Mouse (Mus musculus) v-Abl transformed pro-B cells (cell line): ENCODE results near the gene Slco1a5.

Experiments
- in situ Hi-C, 2 experiments: fragments of 400-800 bp; cut with MboI; formaldehyde crosslinking; loops; one replicate each; pipeline ENCODE4 v1.15.1; 2025; ENCODE audit not compliant: unreplicated experiment in 2 of 2

Gene Slco1a5

DNA sequence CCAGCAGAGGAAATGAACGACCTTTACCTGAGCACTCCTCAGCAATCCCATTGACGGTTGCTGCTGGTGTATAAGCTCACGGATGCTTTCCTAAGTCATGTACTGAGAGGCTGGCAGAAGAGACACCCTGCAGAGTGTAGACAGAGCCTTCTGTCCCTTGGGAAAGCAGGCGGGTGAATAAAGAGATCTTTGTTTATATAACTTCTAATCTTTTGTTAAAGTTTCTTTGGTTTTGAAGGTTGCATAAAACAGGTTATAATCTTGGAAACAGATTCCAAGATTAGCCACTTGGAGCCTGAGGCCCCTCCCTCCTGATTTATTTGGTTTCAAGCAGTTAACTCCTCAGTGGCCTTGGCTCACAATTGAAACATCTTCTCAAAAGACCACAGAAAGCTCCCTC, at the start of gene Slco1a5:
Gene Slco1a5 (minus strand): TSS at position 101 of the 400 bp plus-strand sequence.
- in situ Hi-C loops, result no loop called here

DNA sequence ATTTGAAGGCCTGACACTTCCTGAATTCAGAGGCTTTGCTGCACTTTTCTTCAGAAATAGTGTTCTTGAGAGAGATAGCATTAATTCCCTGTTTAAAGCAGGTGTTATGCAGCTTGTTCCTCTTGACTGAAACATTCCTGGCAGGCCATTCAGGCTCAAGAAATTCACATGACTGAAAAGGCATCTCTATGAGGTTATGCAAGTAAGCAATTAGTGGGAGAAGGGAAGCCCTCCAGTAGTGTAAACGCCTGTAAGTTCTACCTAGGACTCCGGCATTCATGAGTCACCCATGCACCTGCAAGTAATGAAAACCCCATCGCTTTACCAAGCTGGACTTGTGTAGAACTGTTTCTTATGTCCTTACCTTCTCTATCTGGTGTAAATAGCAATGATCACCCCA, 46.8 kb upstream of the Slco1a5 start:
- in situ Hi-C loops, result loop anchor here in 1 of 2 experiments (25.0 kb wide), 1 partner anchor 818 kb away; no protein-coding TSS in a partner anchor

DNA sequence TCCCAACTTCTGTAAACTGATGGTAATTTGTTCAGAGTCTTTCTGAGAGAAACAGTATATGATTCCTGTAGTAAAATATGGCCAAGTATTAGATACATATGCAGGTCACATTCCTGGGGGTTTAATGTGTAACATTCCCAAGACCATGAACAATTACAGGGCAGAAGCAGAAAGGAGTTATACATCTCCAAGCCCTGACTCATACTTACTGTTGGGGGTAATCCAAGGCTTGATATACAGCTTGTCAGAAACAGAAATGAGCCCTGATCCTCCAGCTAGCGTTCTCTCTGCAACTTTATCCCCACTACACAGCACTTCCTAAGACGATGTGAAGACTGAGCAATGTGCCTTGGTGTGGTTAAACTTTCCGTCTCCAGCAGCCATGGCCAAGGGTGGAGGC, 44.8 kb upstream of the Slco1a5 start:
- in situ Hi-C loops, result loop anchor here in 1 of 2 experiments (25.0 kb wide), 1 partner anchor 820 kb away; no protein-coding TSS in a partner anchor

DNA sequence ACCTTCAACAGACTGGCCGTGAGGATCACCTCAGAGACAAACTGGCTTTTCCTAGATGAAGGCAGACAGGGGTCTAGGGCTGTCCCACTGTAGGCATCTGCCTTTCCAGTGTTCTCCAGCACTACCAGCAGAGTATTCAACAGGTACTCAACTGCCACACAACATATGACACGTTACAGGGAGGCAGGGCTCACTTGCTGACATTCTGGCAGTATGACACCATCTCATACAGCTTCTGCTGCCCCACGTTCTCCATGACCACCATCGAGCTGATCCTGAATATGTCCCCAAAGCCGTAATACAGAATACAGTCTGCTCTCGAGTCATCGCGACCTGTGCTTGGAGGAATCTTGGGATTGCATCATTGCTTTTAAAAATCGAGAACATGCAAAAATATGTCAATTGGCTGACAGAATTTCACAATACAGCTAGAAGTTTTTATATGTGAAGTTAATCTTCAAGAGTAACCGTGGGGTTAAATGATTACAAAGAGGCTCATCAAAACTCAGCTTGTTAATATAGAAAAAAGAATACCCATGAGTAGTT, 43.8 kb upstream of the Slco1a5 start:
- in situ Hi-C loops, result loop anchor here in 1 of 2 experiments (25.0 kb wide), 1 partner anchor 821 kb away; no protein-coding TSS in a partner anchor

DNA sequence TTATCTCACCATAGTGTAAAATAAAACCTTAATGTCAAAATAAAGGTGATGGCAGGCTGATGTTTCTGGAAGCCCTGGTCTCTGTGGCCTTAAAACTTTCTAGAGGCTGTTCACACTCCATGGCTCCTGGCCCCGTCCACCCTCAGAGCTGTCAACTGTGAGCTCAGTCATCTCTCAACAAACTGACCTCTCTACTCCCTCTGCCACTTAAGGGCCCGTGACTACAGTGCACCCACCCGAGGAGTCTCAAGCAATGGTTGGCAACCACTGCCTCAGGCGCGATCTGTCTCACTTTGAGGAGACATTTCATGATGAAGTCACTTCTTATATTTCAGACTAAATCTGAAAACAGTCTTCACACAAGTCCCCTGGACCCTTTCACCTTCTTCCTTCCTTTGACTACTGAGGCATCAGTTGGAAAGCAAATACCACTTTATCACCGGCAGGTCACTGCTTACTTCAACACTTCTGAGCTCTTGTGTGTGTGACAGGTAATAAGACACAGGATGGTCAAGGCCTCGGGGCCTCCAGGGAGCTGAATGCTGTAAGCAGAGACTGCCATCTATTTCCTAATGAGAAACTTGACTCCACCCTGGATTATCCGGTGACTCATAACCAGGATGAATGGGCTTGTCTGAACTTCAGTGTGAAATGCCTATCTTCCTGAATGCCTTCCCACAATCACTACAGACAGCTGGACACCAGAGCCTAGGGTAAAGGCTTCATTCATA, 43.1 kb upstream of the Slco1a5 start:
- in situ Hi-C loops, result loop anchor here in 1 of 2 experiments (25.0 kb wide), 1 partner anchor 821 kb away; no protein-coding TSS in a partner anchor

DNA sequence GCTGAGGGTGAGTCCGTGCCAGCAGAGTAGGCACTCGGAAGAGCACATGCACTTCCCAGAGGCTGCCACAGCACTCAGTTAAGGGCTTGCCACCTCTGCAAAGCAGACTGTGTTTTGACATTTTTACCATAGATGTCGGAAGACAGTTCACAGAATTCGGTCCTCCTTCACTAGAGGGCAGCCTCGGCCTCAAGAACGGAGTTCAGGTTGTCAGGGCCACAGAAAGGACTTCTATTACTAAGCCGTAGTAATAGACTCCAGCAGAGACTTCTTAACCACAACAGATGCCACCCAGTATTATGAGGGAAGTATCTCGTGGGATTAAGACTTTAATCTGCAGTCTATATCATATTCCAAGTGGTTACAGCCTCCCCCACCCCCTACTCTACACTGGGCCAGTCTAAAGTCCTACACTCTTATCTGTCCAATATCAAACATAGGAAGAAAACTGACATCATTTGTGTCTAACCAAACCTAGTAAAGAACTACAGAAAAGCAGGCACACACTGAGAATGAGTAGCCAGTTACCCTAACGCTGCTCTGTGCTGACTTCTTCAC, 40.3 kb upstream of the Slco1a5 start:
- in situ Hi-C loops, result loop anchor here in 1 of 2 experiments (25.0 kb wide), 1 partner anchor 824 kb away; no protein-coding TSS in a partner anchor

DNA sequence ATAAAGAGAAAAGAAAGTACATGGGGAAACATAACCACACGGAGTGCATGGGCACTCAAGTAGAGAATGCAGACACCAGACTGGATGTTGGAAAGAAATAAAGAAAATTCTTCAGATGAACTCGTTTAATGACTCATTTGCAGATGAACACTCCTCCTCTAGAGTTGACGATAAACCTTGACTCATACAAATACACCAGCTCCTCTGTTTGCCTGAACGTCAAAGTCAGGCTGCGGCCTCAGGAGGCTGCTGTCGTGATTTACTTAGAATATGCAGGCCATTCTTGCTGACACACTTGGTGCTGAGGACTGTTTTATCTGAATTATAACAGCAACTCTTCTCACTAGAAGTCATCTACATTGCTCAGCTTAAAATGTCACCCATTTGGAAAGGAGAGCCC, 39.3 kb upstream of the Slco1a5 start:
- in situ Hi-C loops, result loop anchor here in 1 of 2 experiments (25.0 kb wide), 1 partner anchor 825 kb away; no protein-coding TSS in a partner anchor

DNA sequence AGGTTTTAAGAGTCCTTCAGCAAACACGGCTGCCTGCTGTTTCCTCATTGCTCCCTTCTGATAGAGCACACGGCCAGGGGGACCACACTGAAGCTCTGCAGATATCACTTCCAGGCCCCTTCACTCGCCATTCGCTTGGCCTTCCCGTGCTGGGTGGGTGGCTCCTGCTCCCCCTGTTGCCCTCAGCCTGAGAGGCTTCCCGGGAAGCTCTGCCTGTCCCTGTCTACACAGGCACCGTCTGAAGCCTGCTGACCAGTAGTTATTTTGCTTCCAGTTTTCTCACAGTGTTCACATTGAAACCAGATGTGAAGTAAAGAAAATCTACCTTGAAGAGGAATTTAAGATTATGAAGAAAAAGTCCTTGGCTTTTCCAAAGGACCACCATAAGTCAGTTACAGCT, 34.3 kb upstream of the Slco1a5 start:
- in situ Hi-C loops, result loop anchor here in 1 of 2 experiments (25.0 kb wide), 1 partner anchor 830 kb away; no protein-coding TSS in a partner anchor

DNA sequence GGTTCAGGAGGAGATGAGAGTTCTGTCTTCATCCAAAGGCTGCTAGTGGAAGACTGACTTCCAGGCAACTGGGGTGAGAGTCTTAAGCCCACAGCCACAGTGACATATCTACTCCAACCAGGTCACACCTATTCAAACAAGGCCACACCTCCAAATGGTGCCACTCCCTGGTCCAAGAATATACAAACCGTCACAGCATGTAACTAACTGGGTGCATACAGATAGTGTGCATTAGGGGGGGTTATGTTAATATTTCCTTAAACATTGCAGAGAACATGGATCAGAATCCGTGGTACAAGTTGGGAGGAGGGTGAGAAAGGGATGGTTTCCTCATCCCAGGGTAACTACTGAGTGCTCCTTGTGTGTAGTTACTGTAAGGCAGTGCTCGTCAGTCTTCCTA, 29.3 kb upstream of the Slco1a5 start:
- in situ Hi-C loops, result loop anchor here in 1 of 2 experiments (25.0 kb wide), 1 partner anchor 835 kb away; no protein-coding TSS in a partner anchor

DNA sequence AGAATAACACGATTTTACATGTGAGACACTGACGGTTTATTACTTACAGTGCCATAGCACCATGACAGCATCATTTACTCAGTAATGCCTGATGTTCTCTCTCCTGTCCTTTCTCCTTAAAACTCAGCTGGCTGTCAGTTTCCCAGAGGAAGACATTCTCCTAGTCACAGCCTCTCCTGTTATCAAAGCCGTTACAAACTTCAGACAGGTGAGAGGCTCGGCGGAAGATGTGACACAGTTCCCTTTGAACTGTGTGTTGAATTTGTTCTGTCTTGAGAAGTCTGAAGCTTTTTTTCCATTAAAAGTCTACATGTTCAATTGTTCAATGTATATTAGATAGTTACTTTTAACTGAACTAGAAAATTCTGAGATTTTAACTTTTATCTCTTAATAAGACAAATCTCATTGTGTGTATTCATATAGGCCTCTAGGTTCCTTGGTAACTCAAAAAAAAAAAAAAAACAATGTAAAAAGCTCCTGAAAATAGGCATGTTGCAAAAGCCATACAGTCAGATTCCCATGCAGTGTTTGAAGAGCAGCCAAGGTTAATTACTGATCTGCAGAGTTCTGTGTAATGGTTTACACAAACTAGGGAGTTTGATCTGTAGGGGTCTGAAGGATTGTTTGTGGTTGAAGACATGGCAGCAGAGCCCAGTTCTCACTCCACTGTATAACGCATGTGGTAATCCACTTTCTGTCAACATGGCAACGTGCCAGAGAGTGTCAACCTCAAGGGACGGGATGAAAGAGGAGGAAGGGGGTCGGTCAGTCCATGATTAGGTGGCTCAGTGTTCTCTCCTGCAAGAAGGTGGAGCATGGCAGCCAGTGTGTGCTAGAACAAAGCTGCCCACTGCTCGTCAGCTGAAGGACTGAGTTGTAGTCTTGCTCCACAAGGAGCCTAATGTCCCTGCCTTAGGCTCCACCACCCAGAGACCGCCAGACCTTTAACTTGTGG, 24.9 kb upstream of the Slco1a5 start:
- in situ Hi-C loops, result loop anchor here (5.0 to 25.0 kb wide), 4 partner anchors 35 to 1635 kb away; partner anchors contain the start of genes Cmas (in 1 of the 2), Golt1b (in 1 of the 2) and Recql (in 1 of the 2)

DNA sequence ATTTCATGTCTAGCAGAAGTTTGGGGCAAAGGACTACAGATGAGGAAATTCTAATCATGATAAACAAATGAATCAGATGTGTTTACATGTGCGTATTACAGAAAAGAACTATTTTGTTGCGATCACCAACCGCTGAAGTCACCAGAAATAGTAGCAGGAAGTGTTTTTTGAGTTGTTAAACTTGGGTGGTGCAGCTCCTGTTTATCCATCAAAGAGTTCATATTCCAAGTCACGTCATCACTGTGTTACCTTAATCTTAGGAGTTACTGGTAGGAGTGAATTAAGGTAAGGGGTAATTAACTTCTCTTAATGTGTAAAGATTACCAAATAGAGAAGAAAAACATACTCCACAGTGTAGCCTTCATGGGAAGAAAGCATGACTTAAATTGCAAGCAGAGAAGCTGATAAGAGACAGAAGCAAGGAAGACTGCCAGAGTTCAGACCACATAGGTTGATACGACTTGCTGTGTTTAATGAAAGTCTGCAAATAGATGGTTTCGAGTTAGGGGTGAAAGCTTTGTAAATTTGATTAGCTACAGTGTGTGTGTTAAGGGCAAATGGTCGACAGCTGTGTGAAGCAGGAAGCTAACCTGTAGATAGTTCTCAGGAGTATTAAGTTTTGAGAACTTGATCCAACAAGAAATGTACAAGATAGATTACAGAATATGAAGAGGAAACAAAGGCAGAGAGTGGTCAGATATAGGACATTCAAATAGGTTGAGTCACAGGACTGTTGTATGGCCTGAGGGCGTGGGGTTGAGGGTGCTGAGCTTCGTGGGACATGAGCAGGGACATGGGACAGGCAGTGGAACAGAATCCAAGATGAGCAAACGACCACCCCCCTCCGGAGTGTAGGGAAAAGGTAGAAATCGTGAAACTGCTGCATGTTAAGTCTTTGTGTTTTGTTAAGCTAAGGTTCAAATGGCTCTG, 23.7 kb upstream of the Slco1a5 start:
- in situ Hi-C loops, result loop anchor here (5.0 to 25.0 kb wide), 4 partner anchors 36 to 1634 kb away; partner anchors contain the start of genes Cmas (in 1 of the 2), Golt1b (in 1 of the 2) and Recql (in 1 of the 2)

DNA sequence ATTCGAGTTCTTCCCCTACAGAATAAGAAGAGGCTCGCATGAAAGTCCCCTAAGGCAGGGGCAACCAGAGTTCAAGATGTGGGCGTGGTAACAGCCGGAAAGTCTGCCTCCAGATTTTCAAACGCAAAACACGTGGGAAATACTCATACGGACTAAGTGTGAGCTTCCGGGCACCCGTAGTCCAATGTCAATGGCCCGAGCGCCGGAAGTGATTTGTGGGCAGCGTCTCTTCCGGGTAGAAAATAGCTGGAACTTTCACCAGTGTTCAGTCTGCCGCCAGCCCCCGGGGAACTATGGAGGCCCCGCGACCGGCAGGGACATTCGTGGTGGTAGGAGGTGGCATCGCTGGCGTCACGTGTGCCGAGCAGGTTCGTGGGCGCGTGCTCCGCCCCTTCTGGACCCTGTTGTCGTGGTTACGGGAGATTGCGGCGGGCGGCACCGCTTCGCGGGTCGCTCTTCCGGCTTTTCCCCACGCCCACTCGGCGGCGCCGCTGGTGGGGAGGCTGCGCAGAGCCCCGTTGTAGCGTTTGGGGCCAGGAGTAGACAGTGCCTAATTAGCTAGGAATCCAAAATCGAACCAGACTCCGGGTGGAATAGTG, 22.8 kb upstream of the Slco1a5 start, which contains the start of gene Pyroxd1:
Gene Pyroxd1 (plus strand): TSS at position 215 of the 599 bp plus-strand sequence.
- in situ Hi-C loops, result loop anchor here (5.0 to 25.0 kb wide), 4 partner anchors 37 to 1633 kb away; partner anchors contain the start of genes Cmas (in 1 of the 2), Golt1b (in 1 of the 2) and Recql (in 1 of the 2)

DNA sequence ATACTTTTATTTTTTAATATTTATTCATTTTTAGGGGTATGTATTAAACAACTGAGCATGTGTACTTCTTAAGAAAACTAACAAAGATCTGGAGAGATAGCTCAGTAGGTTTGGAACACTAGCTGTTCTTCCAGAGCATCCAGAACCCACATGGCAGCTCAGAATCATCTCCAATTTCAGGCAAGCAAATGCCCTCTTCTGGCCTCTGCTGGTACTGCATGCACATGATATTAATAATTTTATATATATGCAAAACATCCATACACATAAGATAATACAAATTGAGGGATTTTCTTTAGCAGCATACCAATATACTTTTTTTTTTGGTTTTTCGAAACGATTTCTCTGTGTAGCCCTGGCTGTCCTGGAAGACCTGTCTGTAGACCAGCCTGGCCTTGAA, 20.8 kb upstream of the Slco1a5 start:
- in situ Hi-C loops, result loop anchor here (10.0 to 25.0 kb wide), 2 partner anchors 411 to 1631 kb away; partner anchors contain the start of gene Cmas (in 1 of the 2)

DNA sequence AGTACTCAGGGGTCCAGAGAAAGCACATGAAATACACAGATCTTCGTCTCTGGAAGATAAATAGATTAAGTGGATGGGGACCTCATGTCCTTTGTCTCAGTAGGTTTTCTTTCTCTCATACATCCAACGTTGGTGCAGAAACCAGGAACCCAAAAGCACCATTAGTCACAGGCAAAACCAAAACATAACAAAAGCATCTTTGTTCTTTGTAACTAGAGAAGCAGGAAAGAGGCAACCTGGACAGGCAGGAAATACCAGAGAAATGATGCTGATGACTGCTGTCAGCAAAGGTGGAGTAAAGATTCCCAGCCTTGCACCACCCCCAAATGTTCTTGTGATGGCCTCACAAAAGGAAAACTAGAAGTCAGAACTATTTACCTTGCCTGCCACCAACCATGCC, 16.8 kb upstream of the Slco1a5 start:
- in situ Hi-C loops, result loop anchor here (25.0 kb wide), 1 partner anchor 1627 kb away; no protein-coding TSS in a partner anchor

DNA sequence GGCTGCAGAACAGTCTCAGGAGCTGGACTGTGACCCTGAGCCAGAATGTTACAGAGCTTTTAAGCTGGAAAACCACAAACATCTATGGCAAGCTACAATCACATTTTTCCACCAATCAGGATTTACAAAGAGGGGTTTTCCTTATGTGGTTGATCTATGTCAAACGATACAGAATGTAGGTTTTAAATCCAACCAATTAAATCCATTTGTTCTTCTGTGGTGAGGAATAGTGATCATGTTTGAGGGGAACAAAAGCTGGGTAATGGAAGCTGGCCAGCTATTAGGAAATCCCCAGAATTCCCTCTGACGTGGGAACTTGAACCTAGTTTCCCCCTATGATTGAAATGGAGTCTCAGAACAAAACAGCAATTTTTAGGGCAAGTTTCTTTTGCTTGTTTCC, 16.2 kb upstream of the Slco1a5 start:
- in situ Hi-C loops, result loop anchor here (25.0 kb wide), 1 partner anchor 1627 kb away; no protein-coding TSS in a partner anchor

DNA sequence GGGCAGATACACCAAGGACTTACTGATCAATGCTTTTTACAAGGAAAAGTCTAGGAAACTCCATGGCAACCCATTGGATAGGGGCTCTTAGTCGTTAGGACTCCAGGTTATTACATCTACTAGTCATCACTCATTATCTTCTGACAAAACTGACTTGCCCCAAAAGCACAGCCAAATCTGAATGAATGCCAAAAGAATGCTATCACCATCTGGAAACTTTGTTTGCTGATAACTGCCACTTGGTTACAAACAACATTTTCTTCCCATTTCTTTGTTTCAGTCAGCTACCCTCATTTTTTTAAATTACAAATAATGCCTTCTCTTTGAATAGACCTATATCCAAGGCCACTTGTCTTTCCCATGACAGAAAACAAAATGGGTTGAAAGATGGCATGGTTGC, 6.4 kb upstream of the Slco1a5 start:
- in situ Hi-C loops, result loop anchor here (25.0 kb wide), 1 partner anchor 1617 kb away; no protein-coding TSS in a partner anchor

DNA sequence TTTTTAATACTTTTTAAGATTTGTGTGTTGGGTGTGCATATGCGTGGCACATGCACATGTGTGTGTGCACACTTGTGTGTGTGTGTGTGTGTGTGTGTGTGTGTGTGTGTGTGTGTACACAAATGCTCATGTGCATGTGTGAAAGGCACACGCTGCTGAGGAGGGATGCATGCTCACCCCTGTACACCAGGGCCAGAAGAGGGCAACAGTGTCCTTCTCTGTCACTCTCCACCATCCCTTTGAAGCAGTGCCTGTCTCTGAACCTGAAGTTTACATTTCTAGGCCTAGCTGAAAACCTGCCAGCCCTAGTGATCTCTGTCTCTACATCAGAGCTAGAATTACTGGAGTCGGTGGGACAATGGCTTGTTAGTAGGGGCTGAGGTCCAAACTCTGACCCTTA, 3.8 kb upstream of the Slco1a5 start:
- in situ Hi-C loops, result loop anchor here (25.0 kb wide), 1 partner anchor 1614 kb away; no protein-coding TSS in a partner anchor

DNA sequence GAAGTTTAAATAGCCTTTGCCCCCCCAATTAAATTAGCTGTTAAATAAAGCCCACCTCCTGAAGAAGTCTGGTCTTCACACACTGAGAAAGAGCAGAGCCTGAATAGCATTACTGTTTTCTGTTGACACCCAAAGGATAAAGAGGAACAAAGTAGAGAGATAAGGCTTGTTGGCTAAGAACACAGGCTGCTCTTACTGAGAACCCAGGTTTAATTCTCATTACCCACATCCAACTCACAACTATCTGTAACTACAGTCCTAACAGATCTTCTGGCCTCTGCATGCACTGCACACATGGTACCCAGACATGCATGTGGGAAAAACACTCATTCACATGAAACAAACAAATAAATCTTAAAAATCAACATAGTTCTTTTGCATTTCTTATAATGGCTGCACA, 5.7 kb downstream of the Slco1a5 start:
- in situ Hi-C loops, result no loop called here
